Mouse (Mus musculus): Measurements from ENCODE around the gene Dyrk3. TPM values are rescaled to one million over a fixed set of nuclear protein-coding genes. Genes with fewer than 3 reads are reported as not detected.
"Not testable (repeated sequence)": the region's sequence is repeated elsewhere in the genome, so short reads cannot be mapped to it uniquely, and the experiment has no call there.

Dyrk3 gene
- polyA plus RNA-seq, 1 experiment, result 2.7 TPM

- no peak for DNase-seq (ENCODE audit: low read depth)
These were observed 17.3 kb upstream of the Dyrk3 start for GRCm38 (mm10) chr1:131155456-131155855.

GRCm38 (mm10) chr1:131153018-131153629 is 15.0 kb upstream of the Dyrk3 start, which contains the start of gene Eif2d:
Gene Eif2d, plus strand, starts transcription at chr1:131153181.
- DNase-seq (ENCODE audit: low read depth), result no peak

- DNase-seq (ENCODE audit: low read depth), result no peak
These were observed 11.4 kb upstream of the Dyrk3 start for GRCm38 (mm10) chr1:131149496-131149895.

GRCm38 (mm10) chr1:131146181-131146614 is 8.1 kb upstream of the Dyrk3 start:
- no peak for DNase-seq (ENCODE audit: low read depth)

- DNase-seq (ENCODE audit: low read depth), result not testable (repeated sequence)
These were observed 7.1 kb upstream of the Dyrk3 start for GRCm38 (mm10) chr1:131145222-131145621.

GRCm38 (mm10) chr1:131142472-131142871 is 4.3 kb upstream of the Dyrk3 start:
- DNase-seq (ENCODE audit: low read depth), result no peak

GRCm38 (mm10) chr1:131141449-131141848 is 3.3 kb upstream of the Dyrk3 start:
- no peak for DNase-seq (ENCODE audit: low read depth)

GRCm38 (mm10) chr1:131139102-131140095 is 1.3 kb upstream of the Dyrk3 start:
- peak; percentile 100 for DNase-seq (ENCODE audit: low read depth)

GRCm38 (mm10) chr1:131137717-131138118 is 422 bp downstream of the Dyrk3 start:
- no peak for DNase-seq (ENCODE audit: low read depth)

GRCm38 (mm10) chr1:131137111-131137510 is 1.0 kb downstream of the Dyrk3 start:
- DNase-seq (ENCODE audit: low read depth), result no peak

GRCm38 (mm10) chr1:131135960-131136629 is 2.0 kb downstream of the Dyrk3 start:
- no peak for DNase-seq (ENCODE audit: low read depth)

- DNase-seq (ENCODE audit: low read depth), result no peak
These were observed 3.1 kb downstream of the Dyrk3 start for GRCm38 (mm10) chr1:131134942-131135522.

GRCm38 (mm10) chr1:131134231-131134630 is 3.9 kb downstream of the Dyrk3 start:
- DNase-seq (ENCODE audit: low read depth), result no peak

- DNase-seq (ENCODE audit: low read depth), result no peak
These were observed 12.0 kb downstream of the Dyrk3 start for GRCm38 (mm10) chr1:131125987-131126744.

- no peak for DNase-seq (ENCODE audit: low read depth)
These were observed 14.4 kb downstream of the Dyrk3 start for GRCm38 (mm10) chr1:131123522-131124265.

- DNase-seq (ENCODE audit: low read depth), result no peak
These were observed 16.2 kb downstream of the Dyrk3 start for GRCm38 (mm10) chr1:131121987-131122386.

GRCm38 (mm10) chr1:131119026-131119425 is 19.1 kb downstream of the Dyrk3 start:
- no peak for DNase-seq (ENCODE audit: low read depth)

GRCm38 (mm10) chr1:131118530-131118929 is 19.6 kb downstream of the Dyrk3 start:
- DNase-seq (ENCODE audit: low read depth), result no peak

GRCm38 (mm10) chr1:131116430-131117011 is 21.6 kb downstream of the Dyrk3 start:
- DNase-seq (ENCODE audit: low read depth), result no peak

- no peak for DNase-seq (ENCODE audit: low read depth)
These were observed 22.2 kb downstream of the Dyrk3 start for GRCm38 (mm10) chr1:131115932-131116331.
